Mouse (Mus musculus) layer of hippocampus, postnatal 25 days (tissue): ENCODE results near the gene H2al1m. TPM values are rescaled to one million over a fixed set of nuclear protein-coding genes. Genes with fewer than 3 reads are reported as not detected.
"Not testable (repeated sequence)": the region's sequence is repeated elsewhere in the genome, so short reads cannot be mapped to it uniquely, and the experiment has no call there.

Experiments used
- DNase-seq, 2 experiments: peaks; one replicate each; pipeline ENCODE4 v3.0.0; 2022; ENCODE audit warnings: mixed read lengths in 2 of 2, low spot score in 1 of 2; ENCODE audit errors: extremely low spot score in 1 of 2
- total RNA-seq, 2 experiments: library from RNA; stranded (reverse); gene quantifications; 2 replicates each; pipeline ENCODE4 v1.2.3; 2021

H2al1m gene
- total RNA-seq, 2 experiments from 2014 or later, result 1.0 TPM; not detected in 1

DNA sequence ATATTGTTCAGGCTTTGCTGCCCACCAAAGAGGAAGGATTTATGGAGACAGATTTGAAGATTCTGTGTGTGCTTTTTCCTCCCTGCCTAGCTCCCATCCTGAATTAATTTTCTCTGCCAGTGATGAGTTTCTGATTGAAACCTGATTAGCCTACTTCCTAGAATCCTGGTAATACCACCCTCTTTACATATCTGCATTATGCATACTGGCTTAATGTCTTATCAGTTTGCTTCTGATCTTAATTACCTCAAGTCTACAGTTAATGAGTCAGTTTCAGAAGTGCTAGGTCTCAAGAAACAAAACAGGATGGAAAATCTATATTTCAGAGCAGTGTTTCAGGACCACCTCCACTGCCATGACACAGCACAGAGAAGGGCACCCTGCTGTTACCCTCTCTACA lies 32.9 kb downstream of the H2al1m start:
- DNase-seq, result not testable (repeated sequence)

DNA sequence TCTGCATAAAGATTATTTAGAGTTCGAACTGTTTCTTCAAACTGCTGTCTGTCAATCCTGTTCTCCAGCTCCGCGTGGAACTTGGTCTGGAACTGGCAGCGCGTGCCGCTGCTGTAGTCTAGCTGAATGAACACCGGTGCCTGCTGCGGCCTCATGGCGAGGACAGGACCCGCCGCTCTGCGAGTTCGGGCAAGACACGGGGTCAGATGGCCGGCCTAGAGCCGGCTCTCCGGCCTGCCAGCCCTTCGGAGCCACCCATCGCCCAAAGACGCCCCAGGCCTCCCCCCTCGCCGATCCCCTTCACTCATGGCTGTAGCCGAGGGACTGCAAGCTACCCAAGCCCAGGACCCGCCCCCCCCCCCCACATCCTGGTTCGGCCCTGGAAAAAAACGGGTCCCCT lies 44.4 kb downstream of the H2al1m start:
- DNase-seq, result not testable (repeated sequence)

DNA sequence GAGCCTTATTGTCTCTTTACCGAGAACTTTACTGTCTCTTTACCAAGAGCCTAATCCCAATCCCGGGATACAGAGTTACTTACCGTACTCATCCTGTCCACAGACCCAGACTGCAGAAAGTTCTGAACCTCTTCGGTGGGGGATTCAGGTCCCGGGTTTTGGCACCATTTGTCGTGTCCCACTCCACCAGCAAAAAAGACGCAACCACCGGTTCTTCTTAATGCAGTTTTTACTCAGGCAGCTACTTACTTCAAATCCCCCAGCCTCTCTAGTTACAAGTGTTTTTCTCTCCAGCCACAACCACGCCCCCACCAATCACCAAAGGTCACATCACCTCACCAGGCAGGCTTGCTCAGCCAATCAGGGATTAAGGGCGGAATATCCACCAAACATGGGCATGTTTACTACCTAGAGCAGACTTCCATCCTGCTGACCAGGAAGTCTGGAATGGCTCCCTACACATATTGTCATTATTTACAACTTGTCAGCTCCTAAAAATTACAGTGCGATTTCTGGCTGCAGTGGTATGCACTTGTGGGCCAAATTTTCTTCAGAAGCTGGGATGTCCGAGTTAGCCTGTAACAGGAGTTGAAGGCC lies 48.9 kb downstream of the H2al1m start:
- not testable (repeated sequence) for DNase-seq

DNA sequence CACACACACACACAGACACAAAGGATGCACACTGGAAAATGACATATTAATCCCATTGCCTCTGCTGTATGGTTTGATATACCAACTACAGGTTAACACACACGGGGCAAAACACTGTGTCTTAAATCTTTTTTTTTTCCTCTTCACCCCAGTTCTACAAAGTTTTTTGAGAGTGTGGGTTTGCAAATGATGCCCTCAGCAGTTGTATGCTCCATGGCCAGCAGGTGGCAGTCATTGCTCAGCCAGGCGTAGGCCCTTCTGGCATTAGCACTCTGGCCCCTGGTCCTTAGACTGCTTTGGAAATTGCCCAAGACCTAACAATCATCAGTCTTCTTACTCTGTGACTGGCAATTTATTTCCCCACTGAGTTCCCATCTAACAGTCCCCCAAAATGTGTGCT lies 49.5 kb downstream of the H2al1m start:
- peak; percentile 13 to 67 for DNase-seq

Other genes starting within 250 kb of the H2al1m start
- not detected for gene Fthl17f, start 220.7 kb upstream of the H2al1m start, total RNA-seq
- not detected for gene 4930402K13Rik, start 179.2 kb upstream of the H2al1m start, total RNA-seq
- 1 to 10 TPM; 4.6 to 5.4 TPM for gene Lancl3, start 83.9 kb upstream of the H2al1m start, total RNA-seq
- gene Gm14862, start 26.9 kb upstream of the H2al1m start, total RNA-seq, result not detected
- 10 to 100 TPM; 12.0 to 15.8 TPM for gene Xk, start 11.0 kb upstream of the H2al1m start, total RNA-seq
- gene H2al1k, start 66.9 kb downstream of the H2al1m start, total RNA-seq, result not detected
- under 1 TPM; 0.37 to 0.99 TPM for gene Cybb, start 204.0 kb downstream of the H2al1m start, total RNA-seq